Mouse (Mus musculus): ENCODE measurements around the gene Farsa. TPM values are rescaled to one million over a fixed set of nuclear protein-coding genes. Genes with fewer than 3 reads are reported as not detected.
"Not testable (repeated sequence)": the region's sequence is repeated elsewhere in the genome, so short reads cannot be mapped to it uniquely, and the experiment has no call there.

The Farsa gene
- polyA plus RNA-seq, 1 experiment from 2014 or later, result 107 TPM

- 13% methylated on average over 31 of the region's 31 CpGs for WGBS
- H3K4me1 ChIP-seq (replicated peaks), result peaks cover 21% of the 10 kb centered on the region
- H3K27me3 ChIP-seq, result no peaks in the 10 kb centered on the region
- peak; percentile 72 for ATAC-seq (ENCODE audit: low FRiP score)
- H3K4me2 ChIP-seq, result peak overlapping the region; percentile 86
- H3K9ac ChIP-seq, result peak overlapping the region; percentile 84
- H3K9me3 ChIP-seq, result no peaks in the 10 kb centered on the region
- peak overlapping the region; percentile 77 for H3K4me3 ChIP-seq
- peak overlapping the region; percentile 70; the same call in 1 of the 2 replicates for H3K27ac ChIP-seq
- H3K36me3 ChIP-seq, result peaks cover 24% of the 10 kb centered on the region
Measured at GRCm38 (mm10) chr8:84892993-84893708, 36.4 kb downstream of the Farsa start.

GRCm38 (mm10) chr8:84893709-84894134 is 36.9 kb downstream of the Farsa start, which contains the start of gene Gcdh:
Gene Gcdh (minus strand): TSS chr8:84893921.
- peak; percentile 99 for ATAC-seq (ENCODE audit: low FRiP score)
- H3K4me1 ChIP-seq (replicated peaks), result peaks cover 21% of the 10 kb centered on the region
- peak within 1 kb of the TSS; percentile 77 for H3K4me3 ChIP-seq
- H3K9me3 ChIP-seq, result no peaks in the 10 kb centered on the region
- no peaks in the 10 kb centered on the region for H3K27me3 ChIP-seq
- WGBS, result under 1% methylated on average over 11 of the region's 11 CpGs
- peaks cover 18% of the 10 kb centered on the region for H3K36me3 ChIP-seq
- peak within 1 kb of the TSS; percentile 84 for H3K9ac ChIP-seq
- H3K4me2 ChIP-seq, result peak within 1 kb of the TSS; percentile 86
- H3K27ac ChIP-seq, result peak within 1 kb of the TSS; percentile 70; the same call in 1 of the 2 replicates

GRCm38 (mm10) chr8:84895963-84896362 is 39.2 kb downstream of the Farsa start:
- Histone ChIP-seq H3K27me3 (peaks cover 18% of the 10 kb centered on the region; the same call in 1 of the 2 replicates), H3K4me3 (no peak overlapping the region), H3K9me3 (no peaks in the 10 kb centered on the region), H3K4me2 (no peak overlapping the region), H3K27ac (no peak overlapping the region), H3K4me1 (replicated peaks) (peaks cover 21% of the 10 kb centered on the region), H3K36me3 (peaks cover 2% of the 10 kb centered on the region; the same call in 1 of the 2 replicates), H3K9ac (no peak overlapping the region)
- no peak for ATAC-seq (ENCODE audit: low FRiP score)
- WGBS, result 85% methylated on average over 5 of the region's 5 CpGs

- Histone ChIP-seq H3K4me1 (replicated peaks) (peaks cover 14% of the 10 kb centered on the region), H3K4me3 (no peak overlapping the region), H3K9ac (no peak overlapping the region), H3K9me3 (no peaks in the 10 kb centered on the region), H3K27ac (no peak overlapping the region), H3K4me2 (no peak overlapping the region), H3K27me3 (peaks cover 56% of the 10 kb centered on the region), H3K36me3 (no peaks in the 10 kb centered on the region)
- ATAC-seq (ENCODE audit: low FRiP score), result no peak
- WGBS, result 67% methylated on average over 4 of the region's 4 CpGs
Measured at GRCm38 (mm10) chr8:84901071-84901470, 44.3 kb downstream of the Farsa start.

GRCm38 (mm10) chr8:84901752-84902151 is 45.0 kb downstream of the Farsa start, which contains the start of gene Klf1:
Gene Klf1 (plus strand): TSS chr8:84901928.
- Histone ChIP-seq H3K4me1 (replicated peaks) (peaks cover 14% of the 10 kb centered on the region), H3K36me3 (no peaks in the 10 kb centered on the region), H3K4me2 (peak within 1 kb of the TSS; percentile 79), H3K9me3 (no peaks in the 10 kb centered on the region), H3K27ac (no peak within 1 kb of the TSS), H3K4me3 (peak within 1 kb of the TSS; percentile 46), H3K9ac (peak within 1 kb of the TSS; percentile 62), H3K27me3 (peaks cover 56% of the 10 kb centered on the region)
- WGBS, result 80% methylated on average over 3 of the region's 3 CpGs
- no peak for ATAC-seq (ENCODE audit: low FRiP score)

- 3% methylated on average over 24 of the region's 24 CpGs for WGBS
Measured at GRCm38 (mm10) chr8:84902367-84902919, 45.7 kb downstream of the Farsa start.

GRCm38 (mm10) chr8:84902920-84903661 is 46.3 kb downstream of the Farsa start:
- WGBS, result under 1% methylated on average over 68 of the region's 68 CpGs
- H3K4me3 ChIP-seq, result peak overlapping the region; percentile 46
- H3K27ac ChIP-seq, result no peak overlapping the region
- H3K36me3 ChIP-seq, result no peaks in the 10 kb centered on the region
- no peaks in the 10 kb centered on the region for H3K9me3 ChIP-seq
- H3K27me3 ChIP-seq, result peaks cover 56% of the 10 kb centered on the region
- peaks cover 15% of the 10 kb centered on the region for H3K4me1 ChIP-seq (replicated peaks)
- H3K9ac ChIP-seq, result peak overlapping the region; percentile 62
- ATAC-seq (ENCODE audit: low FRiP score), result peak; percentile 88
- peak overlapping the region; percentile 79 for H3K4me2 ChIP-seq

More at GRCm38 (mm10) chr8:84902367-84902919, 45.7 kb downstream of the Farsa start:
- peak overlapping the region; percentile 79 for H3K4me2 ChIP-seq
- no peaks in the 10 kb centered on the region for H3K36me3 ChIP-seq
- peak overlapping the region; percentile 62 for H3K9ac ChIP-seq
- H3K27me3 ChIP-seq, result peaks cover 56% of the 10 kb centered on the region
- H3K4me3 ChIP-seq, result peak overlapping the region; percentile 46
- ATAC-seq (ENCODE audit: low FRiP score), result peak; percentile 25
- H3K9me3 ChIP-seq, result no peaks in the 10 kb centered on the region
- peaks cover 14% of the 10 kb centered on the region for H3K4me1 ChIP-seq (replicated peaks)
- H3K27ac ChIP-seq, result no peak overlapping the region

- peaks cover 27% of the 10 kb centered on the region for H3K4me1 ChIP-seq (replicated peaks)
- 0 out of 2 replicates have a peak, but pooled peaks cover under 1% of the 10 kb centered on the region for H3K36me3 ChIP-seq
- no peak overlapping the region for H3K27ac ChIP-seq
- no peaks in the 10 kb centered on the region for H3K9me3 ChIP-seq
- H3K9ac ChIP-seq, result no peak overlapping the region
- no peak for ATAC-seq (ENCODE audit: low FRiP score)
- 93% methylated on average over 7 of the region's 7 CpGs for WGBS
- H3K27me3 ChIP-seq, result peaks cover 58% of the 10 kb centered on the region
- H3K4me2 ChIP-seq, result no peak overlapping the region
- no peak overlapping the region for H3K4me3 ChIP-seq
Measured at GRCm38 (mm10) chr8:84904351-84904750, 47.6 kb downstream of the Farsa start.

- H3K4me1 ChIP-seq (replicated peaks), result peaks cover 27% of the 10 kb centered on the region
- H3K9ac ChIP-seq, result no peak overlapping the region
- no peak overlapping the region for H3K4me2 ChIP-seq
- H3K4me3 ChIP-seq, result no peak overlapping the region
- no peaks in the 10 kb centered on the region for H3K9me3 ChIP-seq
- H3K36me3 ChIP-seq, result peaks cover 27% of the 10 kb centered on the region
- no peak for ATAC-seq (ENCODE audit: low FRiP score)
- H3K27me3 ChIP-seq, result peaks cover 61% of the 10 kb centered on the region
- WGBS, result 91% methylated on average over 9 of the region's 9 CpGs
- no peak overlapping the region for H3K27ac ChIP-seq
Measured at GRCm38 (mm10) chr8:84907037-84907436, 50.2 kb downstream of the Farsa start.

GRCm38 (mm10) chr8:84907493-84907892 is 50.7 kb downstream of the Farsa start:
- Histone ChIP-seq H3K27ac (no peak overlapping the region), H3K4me2 (no peak overlapping the region), H3K4me3 (no peak overlapping the region), H3K27me3 (peaks cover 61% of the 10 kb centered on the region), H3K9ac (no peak overlapping the region), H3K9me3 (no peaks in the 10 kb centered on the region), H3K36me3 (peaks cover 31% of the 10 kb centered on the region), H3K4me1 (replicated peaks) (peaks cover 29% of the 10 kb centered on the region)
- ATAC-seq (ENCODE audit: low FRiP score), result no peak
- 78% methylated on average over 8 of the region's 8 CpGs for WGBS

- ATAC-seq (ENCODE audit: low FRiP score); H3K27ac ChIP-seq; H3K9me3 ChIP-seq; H3K9ac ChIP-seq: not testable (repeated sequence)
- peak overlapping the region; percentile 38 for H3K4me3 ChIP-seq
- 29% methylated on average over 7 of the region's 7 CpGs for WGBS
- H3K27me3 ChIP-seq, result peaks cover 61% of the 10 kb centered on the region
- peak overlapping the region; percentile 56 for H3K4me2 ChIP-seq
- H3K4me1 ChIP-seq (replicated peaks), result peaks cover 29% of the 10 kb centered on the region
- H3K36me3 ChIP-seq, result peaks cover 36% of the 10 kb centered on the region
Measured at GRCm38 (mm10) chr8:84907979-84908378, 51.2 kb downstream of the Farsa start.
